Comparison of ENCODE assay signal across 12 mouse cellular contexts in the genomic region with DNA sequence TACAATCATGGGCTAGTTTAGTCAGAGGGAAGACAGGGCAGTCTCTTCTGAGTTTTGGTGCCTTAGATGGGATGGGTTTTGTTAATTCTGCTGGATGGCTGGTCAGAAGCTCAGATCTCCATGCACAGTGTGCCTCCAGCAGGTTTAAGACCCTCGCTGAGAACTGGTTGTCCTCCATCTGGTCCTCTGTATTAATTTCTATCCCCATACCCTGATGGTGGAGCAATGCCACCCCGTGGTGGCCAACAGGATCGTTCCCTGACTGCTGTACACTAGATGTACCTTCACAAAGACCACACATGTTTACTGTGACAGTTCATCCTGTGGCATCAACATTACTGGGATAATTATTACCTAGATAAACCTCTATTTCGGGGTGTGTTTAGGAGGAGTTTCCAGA. TPM values are rescaled to one million over a fixed set of nuclear protein-coding genes. Genes with fewer than 3 reads are reported as not detected.
DNase-seq lines count a peak whose midpoint lies in the region; ATAC-seq and TF ChIP-seq lines count a peak whose summit lies in the region.
"Had no signal": no experiment of that assay in that cellular context is flagged by ENCODE, and none has a peak within 500 bp of the region (broad histone marks: within the 10 kb centered on the region; RNA-seq: fewer than 3 reads in every experiment).

No protein-coding gene starts in this region.

- no peak overlapping the region for H3K9ac ChIP-seq in hindbrain, postnatal 0 days (replicated peaks; ENCODE audit: low read length)
- H3K9ac ChIP-seq in hindbrain, embryonic 16.5 days (ENCODE audit: low read depth, low read length): no peak overlapping the region
- H3K9ac ChIP-seq: heart, embryonic 15.5 days had no signal

- 71% methylated on average over 4 of the region's 4 CpGs for WGBS in hindbrain, postnatal 0 days
- WGBS in hindbrain, embryonic 16.5 days: 70% methylated on average over 4 of the region's 4 CpGs

- no peaks in the 10 kb centered on the region for H3K4me1 ChIP-seq in hindbrain, postnatal 0 days (ENCODE audit: insufficient read depth, low read length)
- H3K4me1 ChIP-seq in hindbrain, embryonic 16.5 days (ENCODE audit: control insufficient read depth, insufficient read depth, low read depth, low read length): no peaks in the 10 kb centered on the region

- no peaks in the 10 kb centered on the region for H3K9me3 ChIP-seq in hindbrain, postnatal 0 days (ENCODE audit: low read length)
- no peaks in the 10 kb centered on the region for H3K9me3 ChIP-seq in hindbrain, embryonic 16.5 days (ENCODE audit: control insufficient read depth, low read length)
- H3K9me3 ChIP-seq: heart, embryonic 15.5 days had no signal

- H3K4me3 ChIP-seq in hindbrain, postnatal 0 days (ENCODE audit: low read length): no peak overlapping the region
- H3K4me3 ChIP-seq in hindbrain, embryonic 16.5 days (ENCODE audit: low read length): no peak overlapping the region
- H3K4me3 ChIP-seq: heart, embryonic 15.5 days had no signal

- no peaks in the 10 kb centered on the region for H3K27me3 ChIP-seq in hindbrain, postnatal 0 days (ENCODE audit: insufficient read depth, low read length)
- H3K27me3 ChIP-seq in hindbrain, embryonic 16.5 days (replicated peaks; ENCODE audit: control insufficient read depth, insufficient read depth, low read length): no peaks in the 10 kb centered on the region
- H3K27me3 ChIP-seq: heart, embryonic 15.5 days had no signal

- peak; percentile 48 for TF ChIP-seq CTCF in hindbrain, postnatal 0 days (IDR thresholded peaks at IDR 0.05; ENCODE audit: low read depth)

- H3K36me3 ChIP-seq in hindbrain, postnatal 0 days (ENCODE audit: insufficient read depth, low read length): no peaks in the 10 kb centered on the region
- H3K36me3 ChIP-seq in hindbrain, embryonic 16.5 days (ENCODE audit: control insufficient read depth, insufficient read depth, low read length): no peaks in the 10 kb centered on the region
- H3K36me3 ChIP-seq: heart, embryonic 15.5 days had no signal

- peak; percentile 32 for DNase-seq in hindbrain, postnatal 0 days (ENCODE audit: low spot score)
- peak; percentile 33 for DNase-seq in lung, postnatal 36 days
- no peak for DNase-seq in lung, postnatal 10 days
- DNase-seq in adipocyte (ENCODE audit: low spot score): peak; percentile 69
- DNase-seq in retina, postnatal 1 day: no peak
- no peak for DNase-seq in urinary bladder, postnatal 10 days (ENCODE audit: low spot score)
- DNase-seq: cerebellum, postnatal 36 days had no signal

- H3K4me2 ChIP-seq in hindbrain, postnatal 0 days (ENCODE audit: low read depth, low read length): no peak overlapping the region
- H3K4me2 ChIP-seq in hindbrain, embryonic 16.5 days (ENCODE audit: low read length): no peak overlapping the region
- H3K4me2 ChIP-seq: heart, embryonic 15.5 days had no signal

- ATAC-seq in hindbrain, postnatal 0 days: no peak
- no peak for ATAC-seq in hindbrain, embryonic 16.5 days
- ATAC-seq: activated CD4-positive, CD25-positive, alpha-beta regulatory T cell, adult 4 months had no signal

- no peak overlapping the region for H3K27ac ChIP-seq in hindbrain, postnatal 0 days
- no peak overlapping the region for H3K27ac ChIP-seq in hindbrain, embryonic 16.5 days (ENCODE audit: low read depth, low read length)
- H3K27ac ChIP-seq: heart, embryonic 15.5 days had no signal

RNA-seq across cellular contexts. Expression of gene Rpl9-ps1, which starts 12.7 kb away (rescaled TPM):
- not detected in 2 replicates for total RNA-seq in hindbrain, postnatal 0 days (2014; rRNA removed)
- polyA plus RNA-seq in hindbrain, postnatal 0 days (2015; fragmentation: Nextera tagmentation; extraction: Ambion mirVana): not detected in 2 replicates
- polyA plus RNA-seq in hindbrain, embryonic 16.5 days (2015; fragmentation: Nextera tagmentation; extraction: Ambion mirVana): not detected in 2 replicates
- polyA plus RNA-seq: forebrain, embryonic 11.5 days; heart, embryonic 15.5 days; liver, embryonic 16.5 days had no signal

RNA-seq across cellular contexts. Expression of gene Ccl3, which starts 16.4 kb away (rescaled TPM):
- total RNA-seq in hindbrain, postnatal 0 days (2014; rRNA removed): 2.8 TPM in 1 of 2 replicates, not detected in the other
- 1.4 TPM in 2 replicates for polyA plus RNA-seq in hindbrain, postnatal 0 days (2015; fragmentation: Nextera tagmentation; extraction: Ambion mirVana)
- 1.3 and 2.0 TPM in 2 replicates for polyA plus RNA-seq in hindbrain, embryonic 16.5 days (2015; fragmentation: Nextera tagmentation; extraction: Ambion mirVana)

RNA-seq across cellular contexts. Expression of gene Ccl4, which starts 29.6 kb away (rescaled TPM):
- total RNA-seq in hindbrain, postnatal 0 days (2014; rRNA removed): not detected in 2 replicates
- polyA plus RNA-seq in hindbrain, postnatal 0 days (2015; fragmentation: Nextera tagmentation; extraction: Ambion mirVana): 0.39 and 0.77 TPM in 2 replicates
- 1.1 and 1.4 TPM in 2 replicates for polyA plus RNA-seq in hindbrain, embryonic 16.5 days (2015; fragmentation: Nextera tagmentation; extraction: Ambion mirVana)
- polyA plus RNA-seq: forebrain, embryonic 11.5 days had no signal

RNA-seq across cellular contexts. Expression of gene Ccl6, which starts 39.9 kb away (rescaled TPM):
- 0.40 TPM in 1 of 2 replicates, not detected in the other for total RNA-seq in hindbrain, postnatal 0 days (2014; rRNA removed)
- 3.3 and 3.7 TPM in 2 replicates for polyA plus RNA-seq in hindbrain, postnatal 0 days (2015; fragmentation: Nextera tagmentation; extraction: Ambion mirVana)
- polyA plus RNA-seq in hindbrain, embryonic 16.5 days (2015; fragmentation: Nextera tagmentation; extraction: Ambion mirVana): 2.3 and 3.4 TPM in 2 replicates

RNA-seq across cellular contexts. Expression of gene Ccl9, which starts 54.3 kb away (rescaled TPM):
- 0.97 and 1.9 TPM in 2 replicates for total RNA-seq in hindbrain, postnatal 0 days (2014; rRNA removed)
- 1.7 and 1.9 TPM in 2 replicates for polyA plus RNA-seq in hindbrain, postnatal 0 days (2015; fragmentation: Nextera tagmentation; extraction: Ambion mirVana)
- polyA plus RNA-seq in hindbrain, embryonic 16.5 days (2015; fragmentation: Nextera tagmentation; extraction: Ambion mirVana): 2.1 and 2.4 TPM in 2 replicates

Comparison
In these comparisons a context has a peak if more than half of its experiments do, and no peak if none do; other contexts are left out.
1. DNase-seq: peak in hindbrain, postnatal 0 days (single experiment), lung, postnatal 36 days (single experiment) and adipocyte (single experiment); none in lung, postnatal 10 days (single experiment), retina, postnatal 1 day (single experiment) and urinary bladder, postnatal 10 days (single experiment).